Mouse (Mus musculus): ENCODE measurements around the gene Scamp1.
"Not testable (repeated sequence)": the region's sequence is repeated elsewhere in the genome, so short reads cannot be mapped to it uniquely, and the experiment has no call there.

Gene Scamp1

DNA sequence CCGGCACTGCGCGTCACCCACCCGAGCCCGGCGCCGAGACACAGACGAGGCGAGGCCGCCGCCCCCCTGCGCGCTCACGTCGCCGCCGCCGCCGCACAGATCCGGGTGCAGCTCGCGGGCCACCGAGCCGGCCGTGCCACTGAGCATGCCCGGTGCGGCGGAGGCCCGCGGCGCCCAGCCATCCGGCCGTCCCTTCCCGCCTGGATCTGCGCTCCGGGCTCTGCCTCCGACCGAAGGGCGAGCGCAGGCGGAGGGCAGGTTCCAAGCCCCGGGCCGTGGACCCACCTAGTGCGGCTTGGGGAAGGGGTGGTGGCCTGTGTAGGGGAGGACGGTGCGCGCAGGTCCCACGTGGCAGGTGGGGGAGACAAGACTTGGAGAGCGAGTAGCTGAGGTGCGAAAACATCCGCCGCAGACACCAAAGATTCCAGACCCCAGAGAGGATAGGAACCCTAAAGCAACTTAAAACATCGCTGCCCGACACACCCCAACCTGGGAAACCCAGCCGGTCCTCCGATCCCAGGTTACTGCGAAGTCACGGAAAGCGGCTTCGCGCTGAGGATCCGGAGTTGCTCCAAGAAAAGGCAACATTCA is at the start of gene Scamp1:
Scamp1 (minus strand) TSS at position 577 of the 591 bp plus-strand sequence.
- DNase-seq (ENCODE audit: low spot score) = peak; percentile 92

DNA sequence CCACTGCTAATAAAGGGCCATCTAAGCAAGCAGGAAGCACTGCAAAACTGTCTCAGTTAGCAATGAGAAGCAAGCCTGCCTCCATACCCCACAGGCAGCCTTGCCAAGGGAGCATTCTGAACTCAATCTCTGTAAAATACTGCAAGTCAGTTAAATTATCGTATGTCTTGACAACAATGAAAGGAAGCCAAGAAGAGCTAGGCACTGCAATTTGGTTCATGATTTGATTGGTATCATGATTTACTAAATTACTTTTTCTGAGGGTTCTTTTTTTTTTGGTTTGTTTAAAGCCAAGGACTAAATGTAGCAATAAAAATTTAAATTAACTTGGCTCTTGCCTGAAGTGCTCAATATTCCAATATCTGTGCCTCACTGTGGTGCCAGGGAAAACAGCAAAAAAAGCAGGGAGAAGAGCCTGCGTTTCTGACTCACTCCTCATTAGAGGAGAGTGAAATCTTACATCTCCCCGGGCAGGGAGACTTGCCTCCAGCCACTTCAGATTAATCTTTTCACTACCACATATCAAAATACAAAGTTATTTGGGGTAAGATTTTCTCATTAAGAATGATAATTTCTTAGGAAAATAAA is 44.8 kb upstream of the Scamp1 start:
- no peak for DNase-seq (ENCODE audit: low spot score)

DNA sequence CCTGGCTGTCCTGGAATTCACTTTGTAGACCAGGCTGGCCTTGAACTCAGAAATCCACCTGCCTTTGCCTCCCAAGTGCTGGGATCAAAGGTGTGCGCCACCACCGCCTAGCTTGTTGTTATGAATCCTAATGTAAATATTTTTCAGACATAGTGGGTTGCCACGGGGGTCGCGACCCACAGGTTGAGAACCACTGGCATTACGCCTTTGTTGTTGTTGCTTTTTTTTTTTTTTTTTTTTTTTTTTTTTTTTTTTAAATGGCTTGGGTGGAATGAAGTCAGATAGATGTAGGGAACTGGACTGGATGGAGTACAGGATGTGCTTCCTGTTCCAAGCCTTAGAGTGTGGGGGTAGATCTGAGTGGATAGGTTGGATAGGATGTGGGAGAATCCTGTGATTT is 43.3 kb upstream of the Scamp1 start:
- DNase-seq (ENCODE audit: low spot score) = not testable (repeated sequence)

DNA sequence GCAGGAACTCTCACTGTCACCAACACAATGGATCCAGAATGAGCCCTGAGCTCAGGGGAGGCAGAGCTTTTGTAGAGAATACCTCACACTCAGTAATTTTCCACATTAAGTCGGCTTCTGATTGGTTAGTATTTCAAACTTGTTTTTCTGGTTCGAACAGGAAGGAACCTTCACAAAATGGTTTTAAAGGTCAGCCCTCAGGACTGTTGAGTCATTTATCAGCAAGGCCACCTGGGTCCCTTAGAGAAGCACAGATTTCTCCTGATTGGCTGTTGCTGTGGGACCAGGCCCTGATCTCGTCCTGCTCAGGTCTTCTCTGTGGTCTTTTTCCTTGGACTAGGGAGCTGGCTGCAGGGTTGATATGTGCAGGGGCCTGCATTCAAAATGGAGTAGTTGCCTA is 42.4 kb upstream of the Scamp1 start:
- peak; percentile 37 for DNase-seq (ENCODE audit: low spot score)

DNA sequence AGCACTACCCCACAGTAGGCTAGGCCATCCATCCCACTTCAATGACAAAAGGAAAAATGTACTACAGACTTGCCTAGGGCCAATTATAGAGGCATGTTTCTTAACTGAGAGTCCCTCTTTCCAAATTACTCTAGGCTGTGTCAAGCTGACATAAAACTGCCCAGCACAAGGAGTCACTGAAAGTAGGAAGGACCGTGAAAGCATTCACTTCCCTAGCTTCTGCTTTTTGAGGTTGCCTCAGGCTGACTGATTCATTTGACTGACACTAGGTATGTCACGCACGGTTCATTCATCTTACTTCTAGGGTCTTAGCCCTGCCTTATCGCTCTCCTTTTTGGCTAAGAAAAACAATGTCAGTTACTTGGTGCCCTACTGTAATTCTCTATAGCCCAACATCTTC is 36.8 kb upstream of the Scamp1 start:
- DNase-seq (ENCODE audit: low spot score) = no peak

DNA sequence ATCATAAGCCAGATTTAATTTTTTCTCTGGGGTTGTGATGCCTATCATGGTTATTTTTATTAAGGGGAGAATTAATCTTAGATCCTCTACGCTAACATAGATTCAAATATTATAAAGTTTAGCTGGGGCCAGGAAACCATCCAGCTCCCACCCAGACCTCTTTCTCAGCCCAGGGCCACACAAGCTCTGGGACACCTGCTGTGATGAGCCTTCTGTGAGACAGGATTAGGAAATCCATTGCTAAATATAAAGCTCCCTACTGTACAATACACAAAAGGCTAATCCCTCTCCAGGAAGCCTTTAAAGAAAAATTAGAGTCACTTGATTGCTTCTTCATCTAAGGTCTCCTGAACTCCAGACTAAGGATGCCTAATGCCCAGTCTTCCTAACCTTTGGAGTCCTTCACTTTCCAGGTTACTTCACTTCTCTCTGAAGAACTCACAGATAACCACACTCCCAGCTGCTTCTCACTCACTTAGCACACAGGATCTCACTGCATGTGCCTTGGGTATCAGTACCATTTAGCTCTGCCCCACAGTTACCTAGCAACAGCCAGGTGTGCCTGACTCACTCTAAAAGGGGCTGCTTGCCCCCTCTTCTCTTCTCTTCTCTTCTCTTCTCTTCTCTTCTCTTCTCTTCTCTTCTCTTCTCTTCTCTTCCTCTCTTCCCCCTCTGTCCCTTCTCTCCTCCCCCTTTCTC is 35.6 kb upstream of the Scamp1 start:
- DNase-seq (ENCODE audit: low spot score) = no peak

DNA sequence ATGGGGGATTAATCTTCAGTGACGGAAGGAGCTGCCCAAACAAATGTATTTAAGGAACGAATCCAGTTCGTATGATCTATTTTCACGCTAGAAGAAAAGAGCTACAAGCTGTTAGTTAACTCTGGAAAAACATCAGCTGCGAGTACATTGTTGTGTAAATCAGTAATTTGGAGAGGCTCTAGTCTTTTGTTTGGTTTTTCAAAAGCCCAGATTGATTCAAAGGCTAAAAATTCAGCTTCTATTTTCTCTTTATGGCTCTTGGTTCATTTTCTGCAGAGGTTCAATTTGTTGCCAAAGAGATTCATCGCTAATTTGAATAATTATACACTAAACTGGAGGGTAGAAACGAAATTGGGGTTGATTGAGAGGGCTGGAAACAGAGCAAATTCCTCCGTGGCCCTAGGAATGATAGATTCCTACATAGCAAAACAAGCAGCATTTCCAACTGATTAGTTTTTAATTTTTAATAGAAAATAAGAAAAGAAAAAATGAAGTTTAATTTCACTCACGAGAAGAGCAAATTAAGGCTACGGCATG is 31.4 kb upstream of the Scamp1 start:
- no peak for DNase-seq (ENCODE audit: low spot score)

DNA sequence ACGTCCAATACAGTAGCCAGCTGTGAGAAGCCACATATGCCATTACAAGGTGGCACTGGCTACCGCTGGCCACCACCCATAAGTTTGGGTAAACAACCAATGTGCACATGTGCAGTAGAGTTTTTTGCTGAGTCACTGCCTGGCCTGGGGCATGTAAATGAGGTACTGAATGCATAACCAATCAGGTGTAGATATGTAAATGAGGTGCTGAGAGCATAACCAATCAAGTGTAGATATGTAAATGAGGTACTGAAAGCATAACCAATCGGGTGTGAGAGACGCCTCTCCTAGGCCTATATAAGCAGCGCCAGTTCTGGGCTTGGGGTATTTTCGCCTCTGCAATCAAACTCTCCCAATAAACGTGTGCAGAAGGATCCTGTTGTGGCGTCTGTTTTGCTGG is 27.2 kb upstream of the Scamp1 start:
- DNase-seq (ENCODE audit: low spot score) = not testable (repeated sequence)

DNA sequence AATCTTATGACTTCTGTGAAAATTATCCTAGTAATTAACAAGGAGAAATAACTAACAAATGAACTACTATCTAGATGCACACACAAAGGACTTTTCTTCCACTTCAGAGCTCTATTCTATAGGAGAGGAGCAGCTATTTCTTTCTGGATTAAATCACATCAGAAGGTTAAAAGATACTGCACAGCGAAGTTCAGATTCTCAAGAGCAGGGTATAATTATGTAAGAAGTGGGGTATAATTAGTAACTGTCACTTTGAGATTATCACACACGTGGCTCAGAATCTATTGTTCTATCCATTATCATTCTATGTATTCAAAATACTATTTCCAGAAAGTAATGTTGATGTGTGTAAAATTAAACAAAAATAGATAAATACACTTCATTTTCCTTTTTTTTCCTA is 22.6 kb upstream of the Scamp1 start:
- DNase-seq (ENCODE audit: low spot score) = no peak

DNA sequence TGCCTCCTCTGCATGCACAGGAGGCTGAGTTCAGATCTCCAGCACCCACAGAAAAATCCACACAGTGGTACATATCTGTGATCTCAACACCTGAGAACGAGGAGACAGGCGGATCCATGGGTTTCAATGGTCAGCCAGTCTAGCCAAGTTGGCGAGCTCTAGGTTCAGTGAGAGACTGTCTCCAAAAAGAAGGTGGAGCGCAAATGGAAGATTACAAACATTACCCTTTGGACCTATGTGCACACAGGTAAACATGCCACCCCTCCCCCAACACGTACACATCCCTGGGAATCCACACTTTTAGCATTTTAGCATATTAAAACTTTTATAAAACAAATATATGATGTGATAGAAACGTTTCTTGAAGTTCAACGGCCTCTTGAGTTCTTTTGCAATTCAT is 21.9 kb upstream of the Scamp1 start:
- DNase-seq (ENCODE audit: low spot score) = no peak

DNA sequence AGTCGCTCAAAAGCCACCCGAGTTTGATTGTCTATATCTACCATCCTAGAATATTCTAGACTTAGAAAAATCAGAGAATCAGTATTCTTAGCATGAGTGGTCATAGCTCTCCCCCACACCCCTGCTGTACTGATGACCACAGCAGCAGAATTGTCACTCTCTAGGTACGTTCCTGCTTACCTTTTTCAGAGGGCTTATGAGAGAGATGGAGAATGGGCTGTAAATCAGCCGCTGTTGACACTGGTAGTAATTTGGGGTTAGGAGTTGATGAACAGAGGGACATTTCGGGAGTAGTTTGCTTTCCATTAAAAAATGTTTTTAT is 21.3 kb upstream of the Scamp1 start:
- no peak for DNase-seq (ENCODE audit: low spot score)

DNA sequence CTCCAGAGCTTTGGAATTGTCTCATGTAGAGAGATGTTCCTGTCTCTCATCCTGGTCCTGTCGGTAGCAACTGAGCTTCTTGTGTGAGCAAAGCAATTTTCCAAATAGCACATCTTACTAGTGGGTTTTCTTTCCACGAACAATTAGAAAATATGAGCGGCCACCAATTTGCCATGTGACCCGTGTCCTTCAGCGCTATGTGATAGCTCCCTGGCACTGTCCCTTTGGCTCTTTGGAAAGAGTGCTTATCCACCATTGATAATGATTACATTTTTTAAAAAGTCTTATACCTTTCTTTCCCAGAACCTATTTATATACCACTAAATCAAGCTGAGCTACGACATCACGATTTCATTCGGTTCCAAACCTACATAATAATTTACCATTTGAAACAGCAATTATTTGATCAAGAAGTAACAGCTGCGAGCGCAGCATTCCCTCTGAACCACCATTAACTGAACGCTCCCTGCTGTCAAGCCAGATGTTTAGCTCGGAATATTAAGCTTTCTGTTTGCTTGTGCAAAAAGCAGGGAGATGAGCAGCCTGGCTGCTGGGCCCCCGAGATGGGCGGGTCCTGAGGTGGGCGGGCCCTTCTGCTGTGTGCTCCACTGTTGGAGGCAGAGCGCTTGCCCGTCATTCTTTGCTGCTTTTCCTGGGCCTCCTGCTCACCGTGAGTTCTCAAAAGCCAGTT is 20.8 kb upstream of the Scamp1 start:
- DNase-seq (ENCODE audit: low spot score) = peak; percentile 82

DNA sequence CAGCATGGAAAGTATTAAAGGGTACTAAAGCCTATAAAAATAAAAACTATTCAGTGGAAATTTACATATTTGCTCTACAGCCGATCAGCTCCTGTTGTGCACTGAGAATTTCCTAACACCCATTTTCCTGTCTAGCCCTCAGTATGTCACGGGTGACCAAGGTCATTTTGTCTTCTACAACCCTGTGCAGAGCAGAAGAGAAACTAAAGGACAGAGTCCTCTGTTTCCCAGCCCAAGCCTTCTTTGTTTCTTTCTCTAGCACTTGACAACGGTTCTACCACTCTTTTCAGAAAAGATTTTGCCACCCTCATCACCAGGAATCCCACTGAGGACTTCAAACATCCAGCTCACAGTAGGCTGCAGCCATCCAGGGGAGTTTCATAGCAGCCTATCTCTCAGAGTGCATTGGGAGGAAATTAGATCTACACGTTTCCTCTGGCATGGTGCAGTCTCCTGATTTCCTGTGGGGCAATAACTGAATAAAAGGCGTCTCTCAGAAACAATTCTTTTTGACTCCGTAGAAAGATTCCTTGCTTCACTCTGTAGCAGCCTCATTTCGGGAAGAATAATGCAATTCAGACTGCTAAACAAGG is 15.4 kb upstream of the Scamp1 start:
- DNase-seq (ENCODE audit: low spot score) = no peak

DNA sequence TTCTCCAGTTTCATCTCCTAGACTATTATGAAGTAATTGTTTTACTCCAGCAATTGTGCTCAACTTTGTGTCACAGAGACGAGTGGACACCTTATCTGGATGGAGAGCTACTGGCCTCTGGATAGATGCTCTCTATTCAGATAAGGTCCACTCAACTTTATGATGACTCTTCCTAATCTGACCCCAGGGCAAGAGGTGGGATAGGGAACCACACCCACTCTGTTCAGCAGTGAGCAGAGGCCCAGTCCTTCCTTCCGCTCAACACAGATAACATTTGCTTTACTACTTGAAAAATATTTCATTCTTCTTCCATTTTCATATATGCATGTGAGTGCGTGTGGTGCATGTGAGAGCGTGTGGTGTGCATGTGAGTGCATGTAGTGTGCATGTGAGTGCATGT is 14.6 kb upstream of the Scamp1 start:
- DNase-seq (ENCODE audit: low spot score) = no peak

DNA sequence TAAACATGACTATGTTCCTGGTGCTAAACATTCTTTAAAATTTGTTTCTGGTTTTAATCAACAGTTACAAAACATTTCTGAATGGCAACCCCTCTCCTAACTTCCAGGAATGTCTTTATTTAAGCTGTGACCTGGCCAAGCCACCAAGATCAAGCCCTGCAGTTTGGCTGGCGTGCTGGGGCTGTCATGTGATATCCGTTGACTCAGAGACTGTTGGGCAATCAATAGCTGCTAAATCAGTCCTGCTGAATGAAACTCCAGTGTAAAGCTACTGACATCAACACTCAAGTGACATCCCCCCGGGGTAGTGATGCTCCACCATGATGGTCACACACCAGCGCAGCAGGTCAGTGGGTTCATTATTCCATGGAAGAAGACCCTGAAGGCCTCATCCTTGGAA is 12.7 kb upstream of the Scamp1 start:
- DNase-seq (ENCODE audit: low spot score) = no peak

DNA sequence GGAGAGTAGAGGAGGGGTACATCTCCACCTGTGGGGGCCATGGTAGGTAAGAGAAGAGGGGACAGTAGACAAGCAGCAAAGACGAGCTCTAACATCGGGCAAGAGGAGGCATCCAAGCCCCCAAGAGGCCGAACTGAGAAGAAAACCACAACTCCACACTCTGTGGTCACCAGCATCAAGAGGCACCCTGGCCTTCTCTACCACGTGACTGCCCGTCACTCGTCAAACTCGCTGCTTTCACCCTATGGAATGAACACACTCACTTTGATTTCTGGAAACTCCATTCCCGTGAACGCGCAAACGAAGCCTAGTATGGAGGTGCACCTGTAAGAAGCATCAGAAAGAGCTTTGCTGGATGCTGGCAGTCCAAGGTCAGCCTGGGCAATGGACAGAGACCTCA is 10.7 kb upstream of the Scamp1 start:
- DNase-seq (ENCODE audit: low spot score) = no peak

DNA sequence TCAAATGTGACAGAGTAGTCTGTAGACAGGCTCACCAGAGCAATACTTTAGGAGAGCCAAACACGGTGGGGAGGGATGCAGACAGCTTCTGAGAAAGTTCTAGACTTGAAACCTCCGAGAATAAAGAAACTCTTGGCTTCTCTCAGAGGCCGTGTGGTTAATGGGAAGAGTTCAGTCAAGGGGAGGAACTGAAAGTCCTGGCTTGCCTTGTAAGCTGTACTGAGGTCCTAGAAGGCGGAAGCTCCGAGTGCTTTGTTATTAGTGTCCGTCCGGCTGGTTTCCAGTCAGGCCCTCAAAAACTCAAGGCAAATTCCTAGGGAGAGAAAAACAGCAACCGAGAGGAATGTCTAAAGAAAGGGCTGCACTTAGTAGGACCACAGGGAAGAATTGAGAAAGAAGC is 10.3 kb upstream of the Scamp1 start:
- no peak for DNase-seq (ENCODE audit: low spot score)

DNA sequence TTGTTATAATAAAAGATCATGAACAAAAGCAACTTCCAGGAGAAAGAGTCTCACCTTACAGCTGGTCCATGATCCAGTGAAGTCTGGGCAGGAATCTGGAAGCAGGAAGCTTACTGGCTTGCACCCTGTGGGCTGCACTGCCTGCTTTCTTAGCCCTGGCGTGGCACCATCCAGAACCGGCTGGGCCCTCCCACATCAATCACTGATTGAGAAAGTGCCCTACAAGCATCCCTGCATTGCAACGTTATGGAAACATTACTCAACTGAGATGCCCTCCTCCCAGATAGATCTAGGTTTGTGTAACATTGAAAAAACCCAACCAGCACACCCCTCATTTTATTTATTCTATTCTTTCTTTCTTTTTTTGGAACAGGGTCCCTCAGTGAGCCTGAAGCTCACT is 9.2 kb upstream of the Scamp1 start:
- DNase-seq (ENCODE audit: low spot score) = no peak

DNA sequence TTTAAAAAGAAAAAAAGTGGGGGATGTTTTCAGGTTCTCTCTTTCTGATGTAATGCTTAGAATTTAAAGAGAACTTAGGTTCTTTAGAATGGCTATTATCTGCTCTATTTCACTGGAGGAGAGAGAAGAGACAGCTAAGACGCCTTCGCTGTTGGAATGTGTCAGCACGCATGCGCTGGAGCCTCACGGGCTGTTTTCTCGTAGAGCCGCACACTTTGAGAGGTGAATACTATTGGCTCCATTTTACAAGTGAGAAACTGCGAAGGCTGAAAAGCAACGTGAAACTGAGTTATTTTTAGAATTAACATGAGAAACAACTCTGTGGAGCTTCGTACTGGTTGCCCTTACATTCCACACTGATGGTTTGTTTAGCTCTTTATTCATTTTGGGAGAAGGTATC is 8.3 kb upstream of the Scamp1 start:
- DNase-seq (ENCODE audit: low spot score) = no peak

DNA sequence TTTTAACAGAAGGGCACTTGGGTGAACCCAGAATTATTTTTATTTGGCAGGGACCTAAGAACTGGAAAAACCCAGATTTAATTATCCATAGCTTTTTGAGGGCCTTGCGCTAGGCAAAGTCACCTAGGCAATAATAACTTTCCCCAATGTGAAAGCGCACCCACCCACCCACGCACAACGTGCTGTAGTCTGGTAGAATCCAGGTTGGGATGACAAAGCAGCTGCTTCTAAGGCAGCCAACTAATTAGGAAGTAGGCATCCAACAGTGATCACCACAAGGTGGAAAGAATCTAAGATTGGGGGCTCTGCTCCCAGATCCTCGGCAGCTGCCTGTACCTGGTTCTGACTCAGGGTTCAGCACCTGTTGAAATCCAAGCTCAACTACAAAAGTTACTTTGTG is 538 bp upstream of the Scamp1 start:
- no peak for DNase-seq (ENCODE audit: low spot score)

DNA sequence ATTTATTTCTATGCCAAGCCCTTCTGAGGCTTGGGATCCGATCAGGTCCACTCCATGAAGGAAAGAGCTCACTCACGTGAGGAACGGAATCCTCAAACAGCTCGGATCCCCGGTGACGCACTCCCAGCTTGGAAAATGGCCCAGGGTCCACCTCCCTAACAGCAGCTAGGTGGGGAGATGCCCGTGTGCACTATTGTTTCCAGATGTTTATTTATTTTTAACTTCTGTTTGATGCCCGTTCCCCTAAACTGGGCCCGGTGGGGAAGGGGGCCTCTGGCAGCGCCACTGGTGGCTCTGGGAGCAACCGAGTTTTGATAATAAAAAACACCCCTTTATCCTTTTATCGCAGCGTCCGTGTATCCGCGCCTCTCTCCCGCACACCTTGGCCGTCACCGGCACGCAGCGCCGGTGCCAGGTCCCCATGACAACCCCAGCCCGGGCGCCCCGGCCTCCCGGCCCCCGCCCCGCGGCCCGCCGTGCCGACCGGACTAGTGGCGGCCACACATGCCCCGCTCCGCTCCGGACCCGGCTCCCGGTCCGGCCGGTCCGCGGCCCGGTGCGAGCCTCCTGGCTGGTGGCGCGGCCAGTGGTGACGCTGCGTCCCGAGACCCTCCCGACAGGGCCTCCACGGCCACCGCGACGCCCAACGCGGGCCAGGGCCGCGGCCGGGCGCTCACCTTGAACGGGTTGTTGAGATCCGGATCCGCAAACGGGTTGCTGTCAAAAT is 951 bp downstream of the Scamp1 start:
- DNase-seq (ENCODE audit: low spot score) = peak; percentile 67

DNA sequence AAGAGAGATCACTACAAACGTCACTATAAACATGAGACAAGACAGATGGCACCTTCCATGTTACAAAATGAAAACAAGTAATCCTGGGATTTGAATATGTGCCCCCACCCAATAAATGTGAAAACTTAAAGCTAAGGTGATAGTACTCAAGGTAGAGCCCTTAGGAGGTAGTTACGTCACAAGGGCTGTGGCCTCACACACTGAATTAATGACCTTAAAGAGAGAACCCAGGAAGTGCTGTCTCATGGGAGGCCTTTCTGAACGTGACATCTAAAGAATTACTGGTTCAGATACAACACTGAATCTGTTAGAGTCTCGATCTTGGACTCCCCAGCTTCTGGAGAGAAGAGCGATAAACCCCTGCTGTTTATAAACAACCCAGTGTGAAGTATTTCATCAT is 6.2 kb downstream of the Scamp1 start:
- no peak for DNase-seq (ENCODE audit: low spot score)
